Mouse (Mus musculus): ENCODE measurements around the gene Olfr1357. TPM values are rescaled to one million over a fixed set of nuclear protein-coding genes. Genes with fewer than 3 reads are reported as not detected.

Gene Olfr1357
- total RNA-seq, 2 experiments from 2014 or later = not detected

GRCm38 (mm10) chr10:78583939-78584338, 33.9 kb downstream of the Olfr1357 start:
- no peak for ATAC-seq (replicated peaks; ENCODE audit: poor library complexity, severe bottlenecking)

GRCm38 (mm10) chr10:78583347-78583746, 34.5 kb downstream of the Olfr1357 start:
- ATAC-seq (replicated peaks; ENCODE audit: poor library complexity, severe bottlenecking) = no peak

- ATAC-seq (replicated peaks; ENCODE audit: poor library complexity, severe bottlenecking) = no peak
These were observed 36.8 kb downstream of the Olfr1357 start for GRCm38 (mm10) chr10:78581121-78581520.

GRCm38 (mm10) chr10:78578204-78578603, 39.7 kb downstream of the Olfr1357 start:
- no peak for ATAC-seq (replicated peaks; ENCODE audit: poor library complexity, severe bottlenecking)

GRCm38 (mm10) chr10:78576435-78577184, 41.3 kb downstream of the Olfr1357 start:
- ATAC-seq (replicated peaks; ENCODE audit: poor library complexity, severe bottlenecking) = no peak

- no peak for ATAC-seq (replicated peaks; ENCODE audit: poor library complexity, severe bottlenecking)
These were observed 42.2 kb downstream of the Olfr1357 start for GRCm38 (mm10) chr10:78575690-78576089.

- ATAC-seq (replicated peaks; ENCODE audit: poor library complexity, severe bottlenecking) = peak; percentile 5
These were observed 42.7 kb downstream of the Olfr1357 start for GRCm38 (mm10) chr10:78575105-78575632.

GRCm38 (mm10) chr10:78574250-78575104, 43.4 kb downstream of the Olfr1357 start, which contains the start of gene Ilvbl:
TSS of gene Ilvbl (plus strand) at chr10:78574346.
- ATAC-seq (replicated peaks; ENCODE audit: poor library complexity, severe bottlenecking) = peak; percentile 82

GRCm38 (mm10) chr10:78573226-78573625, 44.6 kb downstream of the Olfr1357 start:
- no peak for ATAC-seq (replicated peaks; ENCODE audit: poor library complexity, severe bottlenecking)

- ATAC-seq (replicated peaks; ENCODE audit: poor library complexity, severe bottlenecking) = no peak
These were observed 47.0 kb downstream of the Olfr1357 start for GRCm38 (mm10) chr10:78570897-78571296.

GRCm38 (mm10) chr10:78570416-78570815, 47.5 kb downstream of the Olfr1357 start:
- no peak for ATAC-seq (replicated peaks; ENCODE audit: poor library complexity, severe bottlenecking)

GRCm38 (mm10) chr10:78569686-78570085, 48.2 kb downstream of the Olfr1357 start:
- ATAC-seq (replicated peaks; ENCODE audit: poor library complexity, severe bottlenecking) = no peak

- ATAC-seq (replicated peaks; ENCODE audit: poor library complexity, severe bottlenecking) = no peak
These were observed 48.7 kb downstream of the Olfr1357 start for GRCm38 (mm10) chr10:78569191-78569590.

- ATAC-seq (replicated peaks; ENCODE audit: poor library complexity, severe bottlenecking) = no peak
These were observed 52.8 kb downstream of the Olfr1357 start for GRCm38 (mm10) chr10:78565070-78565469.

Other genes starting within 250 kb of the Olfr1357 start
- gene Rrp1, start 205.0 kb downstream of the Olfr1357 start, total RNA-seq (2014; fragmentation: Nextera tagmentation) = 130 and 159 TPM in 2 replicates
- 404 and 430 TPM in 2 replicates for gene Rrp1, start 205.0 kb downstream of the Olfr1357 start, total RNA-seq (2017)
- gene Cstb, start 192.4 kb downstream of the Olfr1357 start, total RNA-seq (2014; fragmentation: Nextera tagmentation) = 72.8 and 118 TPM in 2 replicates
- 37.3 and 43.4 TPM in 2 replicates for gene Cstb, start 192.4 kb downstream of the Olfr1357 start, total RNA-seq (2017)
- gene Pdxk, start 153.1 kb downstream of the Olfr1357 start, total RNA-seq (2014; fragmentation: Nextera tagmentation) = 37.2 and 42.3 TPM in 2 replicates
- 15.2 and 23.4 TPM in 2 replicates for gene Pdxk, start 153.1 kb downstream of the Olfr1357 start, total RNA-seq (2017)
- gene Olfr1358, start 100.6 kb downstream of the Olfr1357 start, total RNA-seq (2014; fragmentation: Nextera tagmentation) = not detected in 2 replicates
- not detected in 2 replicates for gene Olfr1358, start 100.6 kb downstream of the Olfr1357 start, total RNA-seq (2017)
- gene Ilvbl, start 43.7 kb downstream of the Olfr1357 start, total RNA-seq (2014; fragmentation: Nextera tagmentation) = 32.0 and 52.0 TPM in 2 replicates
- gene Ilvbl, start 43.7 kb downstream of the Olfr1357 start, total RNA-seq (2017) = 15.7 and 19.9 TPM in 2 replicates
- 0.21 and 2.4 TPM in 2 replicates for gene Syde1, start 26.1 kb downstream of the Olfr1357 start, total RNA-seq (2014; fragmentation: Nextera tagmentation)
- 0.43 and 0.67 TPM in 2 replicates for gene Syde1, start 26.1 kb downstream of the Olfr1357 start, total RNA-seq (2017)
- not detected in 2 replicates for gene Casp14, start 100.2 kb upstream of the Olfr1357 start, total RNA-seq (2014; fragmentation: Nextera tagmentation)
- gene Casp14, start 100.2 kb upstream of the Olfr1357 start, total RNA-seq (2017) = not detected in 2 replicates
- gene Ccdc105, start 135.0 kb upstream of the Olfr1357 start, total RNA-seq (2014; fragmentation: Nextera tagmentation) = not detected in 2 replicates
- not detected in 2 replicates for gene Ccdc105, start 135.0 kb upstream of the Olfr1357 start, total RNA-seq (2017)
- not detected in 2 replicates for gene Slc1a6, start 162.4 kb upstream of the Olfr1357 start, total RNA-seq (2014; fragmentation: Nextera tagmentation)
- gene Slc1a6, start 162.4 kb upstream of the Olfr1357 start, total RNA-seq (2017) = not detected in 2 replicates
- not detected in 2 replicates for gene Olfr1356, start 234.1 kb upstream of the Olfr1357 start, total RNA-seq (2014; fragmentation: Nextera tagmentation)
- gene Olfr1356, start 234.1 kb upstream of the Olfr1357 start, total RNA-seq (2017) = not detected in 2 replicates

Data from granulocyte monocyte progenitor cell, adult 5-6 weeks (primary cell).